Mouse (Mus musculus): ENCODE results near the gene Akt1s1. TPM values are rescaled to one million over a fixed set of nuclear protein-coding genes. Genes with fewer than 3 reads are reported as not detected.

The Akt1s1 gene
- polyA plus RNA-seq (2012; rRNA removed; ENCODE audit: low replicate concordance): 67.1 and 282 TPM in 2 replicates

GRCm38 (mm10) chr7:44848561-44849415 is at the start of gene Akt1s1, which contains the start of gene Tbc1d17:
Akt1s1 (plus strand) TSS chr7:44848991.
Tbc1d17 (minus strand) TSS chr7:44849079.

DNA sequence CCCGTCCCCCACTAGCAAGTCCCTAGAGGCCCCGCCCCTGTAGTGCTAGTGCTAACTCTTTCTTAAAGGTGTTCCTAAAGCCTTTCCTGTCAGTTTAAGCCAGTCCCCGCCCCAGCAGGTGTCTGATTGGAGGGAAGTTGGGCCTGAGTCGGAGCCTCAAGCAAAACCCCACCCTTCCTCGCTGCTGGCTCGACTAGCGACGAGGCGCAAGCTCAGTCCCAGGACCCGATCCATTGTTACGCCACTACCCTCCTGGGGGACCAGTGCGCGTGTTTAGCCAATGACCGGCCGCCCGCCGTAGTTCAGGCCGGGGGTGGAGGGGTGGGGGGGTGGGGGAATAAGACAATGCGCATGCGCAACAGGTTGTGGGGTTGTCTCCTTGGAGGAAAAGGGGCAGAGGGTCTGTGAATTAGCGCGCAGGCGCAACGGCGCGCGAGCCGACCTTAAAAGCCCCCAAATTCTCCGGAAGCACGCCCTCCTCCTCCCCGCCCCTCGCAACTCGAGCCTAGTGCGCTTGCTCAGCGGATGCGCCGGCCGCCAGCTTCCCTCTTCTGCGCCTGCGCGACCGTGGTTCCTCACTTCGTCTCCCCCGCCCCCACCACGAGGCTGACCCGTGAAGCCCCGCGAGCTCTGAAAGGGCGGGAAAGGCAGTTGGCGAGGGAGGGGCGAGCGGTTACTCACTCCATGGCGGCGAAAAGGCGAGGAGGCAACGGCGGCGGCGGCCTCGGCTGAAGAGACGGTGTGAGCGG is 32.9 kb upstream of the Akt1s1 start, which contains the start of the genes Nup62 and Il4i1:
TSS of gene Nup62 (plus strand) at position 368 of the 749 bp plus-strand sequence.
TSS of gene Il4i1 (plus strand) at position 667 of the 749 bp plus-strand sequence.

DNA sequence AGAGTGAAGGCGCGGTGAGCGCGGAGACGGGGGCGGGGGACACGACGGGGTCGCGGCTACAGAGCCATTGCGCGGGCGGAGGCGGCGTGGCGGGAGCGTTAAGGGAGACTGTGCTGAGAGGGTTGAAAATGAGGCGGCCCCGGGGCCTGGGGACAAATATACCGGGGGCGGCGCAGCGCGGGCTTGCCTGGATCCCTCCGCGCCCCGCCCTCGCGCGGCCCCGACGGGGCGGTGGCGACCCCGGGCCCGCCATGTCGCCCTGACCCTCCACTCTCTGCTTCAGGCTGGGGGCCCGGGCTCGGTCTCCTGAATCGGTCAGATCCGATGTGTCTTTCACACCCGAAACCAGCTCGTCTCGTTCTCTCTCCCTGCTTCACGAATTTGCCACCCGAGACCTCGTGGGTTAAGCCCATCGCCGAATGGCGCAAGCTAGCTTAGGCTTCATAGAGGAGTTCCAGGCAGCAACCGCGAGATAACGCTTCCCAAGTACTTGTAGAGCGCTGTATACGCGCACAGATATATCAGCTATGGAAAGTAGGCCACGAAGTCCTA is 32.2 kb upstream of the Akt1s1 start, which contains the start of gene Atf5:
TSS of gene Atf5 (minus strand) at position 189 of the 552 bp plus-strand sequence.

DNA sequence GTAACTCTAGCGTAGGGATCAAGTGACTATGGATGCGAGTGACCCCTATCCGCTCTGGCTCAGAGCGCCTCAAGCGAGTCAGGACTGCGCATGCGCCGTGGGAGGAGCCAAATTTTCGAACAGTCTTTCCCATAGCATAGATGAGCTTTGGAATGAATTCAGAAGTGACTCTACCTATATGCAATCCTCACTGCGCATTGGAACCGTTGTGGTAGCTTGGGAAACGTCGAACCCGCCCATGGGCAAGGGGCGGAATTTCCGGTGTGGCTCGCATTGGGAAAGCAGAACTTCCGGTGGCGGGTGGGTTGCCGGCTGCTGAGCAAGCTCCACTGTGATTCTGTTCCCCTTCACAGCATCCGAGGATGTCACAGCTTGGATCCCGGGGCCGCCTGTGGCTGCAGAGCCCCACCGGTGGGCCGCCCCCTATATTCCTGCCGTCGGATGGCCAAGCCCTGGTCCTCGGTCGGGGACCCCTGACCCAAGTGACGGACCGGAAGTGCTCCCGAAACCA is 8.3 kb downstream of the Akt1s1 start, which contains the start of gene Pnkp:
TSS of gene Pnkp (plus strand) at position 98 of the 511 bp plus-strand sequence.

DNA sequence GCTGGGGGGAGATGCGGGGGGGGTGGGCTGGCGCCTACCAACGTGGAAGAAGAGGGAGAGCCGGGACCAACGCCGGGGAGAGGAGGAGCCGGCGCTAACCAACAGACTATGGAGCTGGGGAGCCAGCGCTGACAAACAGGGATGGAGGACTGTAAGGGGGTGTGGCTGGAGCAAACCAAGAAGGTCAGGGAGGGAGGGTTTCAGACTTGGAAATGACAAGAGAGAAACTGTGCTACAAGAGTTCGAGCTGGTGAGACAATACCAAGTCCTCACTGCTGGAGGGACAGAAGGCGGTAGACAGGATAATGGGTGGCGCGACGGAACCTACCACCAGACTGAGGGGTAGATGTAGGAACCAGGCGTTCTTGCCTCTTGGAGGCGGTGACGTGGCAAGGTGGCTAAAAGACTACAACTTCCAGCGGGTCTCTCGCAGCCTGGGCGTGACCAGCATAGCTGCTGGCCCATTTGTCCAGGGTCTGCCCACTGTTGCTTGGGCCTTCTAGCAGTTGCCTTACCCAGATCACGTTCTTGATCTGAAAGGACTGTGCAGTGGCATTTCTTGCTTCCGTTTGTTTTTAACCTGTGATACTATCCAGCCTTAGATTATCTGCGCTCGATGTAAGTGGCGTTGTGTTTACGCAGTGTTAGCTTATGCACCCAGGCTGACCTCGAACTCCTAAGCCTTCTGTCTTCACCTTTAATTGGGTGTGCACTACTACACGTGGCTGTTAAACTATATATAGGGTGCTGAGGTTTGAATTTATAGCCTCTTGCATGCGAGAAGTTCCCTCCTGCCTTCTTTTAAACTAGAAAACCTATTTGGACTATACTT is 21.1 kb downstream of the Akt1s1 start, which contains the start of gene Ptov1:
TSS of gene Ptov1 (minus strand) at position 92 of the 832 bp plus-strand sequence.

GRCm38 (mm10) chr7:44892276-44892921 is 43.6 kb downstream of the Akt1s1 start, which contains the start of gene Med25:
Med25 (minus strand) TSS chr7:44892712.

DNA sequence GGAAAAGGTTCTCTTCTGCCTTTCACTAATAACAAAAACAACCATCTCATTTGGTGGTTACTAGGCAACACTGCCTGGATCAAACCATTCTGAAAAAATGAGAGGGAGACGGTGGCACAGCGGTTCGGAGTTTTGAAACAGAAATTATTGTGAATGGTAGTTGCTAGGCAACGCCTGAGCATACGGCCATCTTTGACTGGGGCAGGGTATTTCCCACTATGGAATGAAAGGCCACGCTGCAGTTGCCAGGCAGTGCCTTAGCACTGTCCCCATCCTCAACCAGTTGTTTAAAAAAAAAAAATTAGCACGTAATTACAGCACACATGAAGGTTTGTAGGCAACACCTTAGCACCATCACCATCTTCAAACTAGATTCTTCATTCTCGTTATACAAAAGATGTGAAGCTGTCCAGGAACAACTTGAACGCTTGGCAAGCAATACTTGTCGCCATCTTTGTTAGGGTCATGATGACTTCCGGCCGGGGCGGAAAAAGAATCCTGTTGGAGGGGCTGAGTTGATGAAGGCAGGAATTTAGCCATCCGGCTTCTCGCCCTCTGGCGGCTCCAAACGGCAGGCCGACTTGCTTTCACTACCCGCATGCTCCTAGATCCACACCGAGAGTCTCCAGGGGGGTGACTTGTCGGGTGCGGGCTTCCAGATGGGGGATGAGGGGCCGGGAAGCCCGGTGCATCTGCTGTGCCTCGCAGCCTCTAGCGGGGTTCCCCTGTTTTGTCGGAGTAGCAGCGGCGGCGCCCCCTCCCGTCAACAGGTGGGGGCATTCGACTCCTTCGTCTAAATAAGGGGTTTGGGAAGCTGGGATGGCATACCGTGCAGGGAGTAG is 47.0 kb downstream of the Akt1s1 start, which contains the start of gene Fuz:
TSS of gene Fuz (plus strand) at position 487 of the 842 bp plus-strand sequence.

Other genes starting within 250 kb of the Akt1s1 start
- 8.5 and 15.5 TPM in 2 replicates for gene Myh14, start 178.1 kb upstream of the Akt1s1 start, polyA plus RNA-seq (2012; rRNA removed; ENCODE audit: low replicate concordance)
- not detected in 2 replicates for gene Izumo2, start 140.2 kb upstream of the Akt1s1 start, polyA plus RNA-seq (2012; rRNA removed; ENCODE audit: low replicate concordance)
- 43.8 and 48.7 TPM in 2 replicates for gene Vrk3, start 100.6 kb upstream of the Akt1s1 start, polyA plus RNA-seq (2012; rRNA removed; ENCODE audit: low replicate concordance)
- 0.11 and 0.13 TPM in 2 replicates for gene Zfp473, start 97.9 kb upstream of the Akt1s1 start, polyA plus RNA-seq (2012; rRNA removed; ENCODE audit: low replicate concordance)
- gene Nup62, start 32.9 kb upstream of the Akt1s1 start, polyA plus RNA-seq (2012; rRNA removed; ENCODE audit: low replicate concordance): 64.4 and 76.1 TPM in 2 replicates
- gene Il4i1, start 32.6 kb upstream of the Akt1s1 start, polyA plus RNA-seq (2012; rRNA removed; ENCODE audit: low replicate concordance): 51.1 and 162 TPM in 2 replicates
- gene Atf5, start 32.3 kb upstream of the Akt1s1 start, polyA plus RNA-seq (2012; rRNA removed; ENCODE audit: low replicate concordance): 250 and 576 TPM in 2 replicates
- 115 and 138 TPM in 2 replicates for gene Tbc1d17, start 88 bp downstream of the Akt1s1 start, polyA plus RNA-seq (2012; rRNA removed; ENCODE audit: low replicate concordance)
- 39.0 and 104 TPM in 2 replicates for gene Pnkp, start 8.1 kb downstream of the Akt1s1 start, polyA plus RNA-seq (2012; rRNA removed; ENCODE audit: low replicate concordance)
- gene Ptov1, start 20.8 kb downstream of the Akt1s1 start, polyA plus RNA-seq (2012; rRNA removed; ENCODE audit: low replicate concordance): 230 and 261 TPM in 2 replicates
- gene Med25, start 43.7 kb downstream of the Akt1s1 start, polyA plus RNA-seq (2012; rRNA removed; ENCODE audit: low replicate concordance): 108 and 237 TPM in 2 replicates
- gene Fuz, start 47.1 kb downstream of the Akt1s1 start, polyA plus RNA-seq (2012; rRNA removed; ENCODE audit: low replicate concordance): 65.1 and 103 TPM in 2 replicates
- gene Ap2a1, start 80.5 kb downstream of the Akt1s1 start, polyA plus RNA-seq (2012; rRNA removed; ENCODE audit: low replicate concordance): 87.8 and 112 TPM in 2 replicates
- gene Tsks, start 94.2 kb downstream of the Akt1s1 start, polyA plus RNA-seq (2012; rRNA removed; ENCODE audit: low replicate concordance): 0.19 and 0.26 TPM in 2 replicates
- 34.3 and 34.4 TPM in 2 replicates for gene Cpt1c, start 125.9 kb downstream of the Akt1s1 start, polyA plus RNA-seq (2012; rRNA removed; ENCODE audit: low replicate concordance)
- 97.1 and 118 TPM in 2 replicates for gene Prmt1, start 137.6 kb downstream of the Akt1s1 start, polyA plus RNA-seq (2012; rRNA removed; ENCODE audit: low replicate concordance)
- 120 and 136 TPM in 2 replicates for gene Irf3, start 148.7 kb downstream of the Akt1s1 start, polyA plus RNA-seq (2012; rRNA removed; ENCODE audit: low replicate concordance)
- gene Bcl2l12, start 149.7 kb downstream of the Akt1s1 start, polyA plus RNA-seq (2012; rRNA removed; ENCODE audit: low replicate concordance): 38.7 and 59.9 TPM in 2 replicates
- 58.3 and 111 TPM in 2 replicates for gene Scaf1, start 167.4 kb downstream of the Akt1s1 start, polyA plus RNA-seq (2012; rRNA removed; ENCODE audit: low replicate concordance)
- 201 and 278 TPM in 2 replicates for gene Rras, start 169.0 kb downstream of the Akt1s1 start, polyA plus RNA-seq (2012; rRNA removed; ENCODE audit: low replicate concordance)
- gene Prr12, start 203.9 kb downstream of the Akt1s1 start, polyA plus RNA-seq (2012; rRNA removed; ENCODE audit: low replicate concordance): 7.2 and 19.0 TPM in 2 replicates
- 75.7 and 106 TPM in 2 replicates for gene Nosip, start 213.4 kb downstream of the Akt1s1 start, polyA plus RNA-seq (2012; rRNA removed; ENCODE audit: low replicate concordance)
- gene Prrg2, start 213.7 kb downstream of the Akt1s1 start, polyA plus RNA-seq (2012; rRNA removed; ENCODE audit: low replicate concordance): 74.1 and 134 TPM in 2 replicates
- 147 and 250 TPM in 2 replicates for gene Rcn3, start 243.2 kb downstream of the Akt1s1 start, polyA plus RNA-seq (2012; rRNA removed; ENCODE audit: low replicate concordance)

Measured in mammary gland, adult 2 months (tissue).